Mouse (Mus musculus) liver, postnatal 0 days (tissue): ENCODE data around the gene Tdrd12. TPM values are rescaled to one million over a fixed set of nuclear protein-coding genes. Genes with fewer than 3 reads are reported as not detected.

Experiments
- ATAC-seq: fragments of 200-750 bp; cut with Nextera tagmentation; 2 replicates; pipeline ENCODE4 v1.8.0; 2017; ENCODE audit warnings: mild to moderate bottlenecking, moderate library complexity
- DNase-seq: peaks from one replicate; pipeline ENCODE4 v3.0.0-alpha.2; 2016
- H3K27ac ChIP-seq: fragments of 300-500 bp; sonication (generic); 2 replicates; pipeline ENCODE4 v1.5.1; 2014; ENCODE audit warnings: antibody characterized with exemption, moderate library complexity, mild to moderate bottlenecking, low read depth
- H3K27me3 ChIP-seq: fragments of 300-500 bp; sonication (generic); 2 replicates; pipeline ENCODE4 v1.6.1; 2014; ENCODE audit warnings: low read length, control low read depth, mixed read lengths; ENCODE audit not compliant: insufficient read depth
- H3K36me3 ChIP-seq: fragments of 300-500 bp; sonication (generic); replicated peaks from 2 replicates; pipeline ENCODE4 v1.6.1; 2014; ENCODE audit warnings: mild to moderate bottlenecking, control low read depth, low read length, moderate library complexity, mixed read lengths; ENCODE audit not compliant: insufficient read depth
- H3K4me1 ChIP-seq: fragments of 300-500 bp; sonication (generic); 2 replicates; pipeline ENCODE4 v1.6.1; 2014; ENCODE audit warnings: antibody characterized with exemption, mild to moderate bottlenecking, control low read depth; ENCODE audit not compliant: insufficient read depth
- H3K4me2 ChIP-seq: fragments of 300-500 bp; sonication (generic); 2 replicates; pipeline ENCODE4 v1.6.1; 2014; ENCODE audit warnings: low read depth, mild to moderate bottlenecking, low read length, moderate library complexity, mixed read lengths
- H3K4me3 ChIP-seq: fragments of 300-500 bp; sonication (generic); 2 replicates; pipeline ENCODE4 v1.5.1; 2014; ENCODE audit warnings: low read depth, low read length
- H3K9ac ChIP-seq: fragments of 300-500 bp; sonication (generic); replicated peaks from 2 replicates; pipeline ENCODE4 v1.6.1; 2014; ENCODE audit warnings: mild to moderate bottlenecking, moderate library complexity
- H3K9me3 ChIP-seq: fragments of 300-500 bp; sonication (generic); 2 replicates; pipeline ENCODE4 v1.6.1; 2016; ENCODE audit warnings: mild to moderate bottlenecking, control low read depth, low read length, mixed read lengths
- CTCF ChIP-seq: sonication (generic); IDR thresholded peaks from 2 replicates; pipeline ENCODE4 v1.5.1; 2016; ENCODE audit warnings: antibody characterized with exemption, low read depth
- EP300 ChIP-seq: IDR thresholded peaks from 2 replicates; pipeline ENCODE4 v1.6.1; 2016; ENCODE audit warnings: antibody characterized with exemption, low read depth, mild to moderate bottlenecking
- WGBS: fragments of 180-500 bp; shearing (Covaris S2); extraction: QIAGEN DNeasy Blood & Tissue Kit; methylation state at CpG from one replicate; pipeline ENCODE4 v1.1.7; 2014; ENCODE audit not compliant: insufficient replicate concordance; 5-methylcytosine and 5-hydroxymethylcytosine counted together
- polyA plus RNA-seq: library from polyadenylated mRNA; unstranded; fragments of >200 nt; fragmentation: Nextera tagmentation; extraction: Ambion mirVana; gene quantifications from 2 replicates; pipeline ENCODE4 v1.2.1, GENCODE M21; 2015

Tdrd12 gene
- polyA plus RNA-seq, 1 experiment from 2014 or later = 0.26 TPM

DNA sequence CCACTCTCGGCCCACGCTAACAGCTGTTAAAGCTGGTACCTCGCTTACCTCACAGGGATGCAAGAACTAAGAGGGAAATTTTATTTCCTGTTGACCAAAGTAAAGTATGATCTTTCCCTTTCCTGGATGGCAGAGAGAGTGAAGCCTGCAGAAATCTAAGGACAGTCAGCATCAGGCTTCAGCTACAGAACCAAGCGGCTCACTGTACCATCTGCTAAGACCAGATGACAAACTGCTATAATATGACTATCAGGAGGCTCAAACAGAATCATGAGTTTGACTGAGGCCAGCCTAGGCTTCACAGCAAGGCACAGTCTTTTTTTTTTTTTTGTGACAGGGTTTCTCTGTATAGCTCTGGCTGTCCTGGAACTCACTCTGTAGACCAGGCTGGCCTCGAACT is 72.5 kb downstream of the Tdrd12 start:
- H3K4me2 ChIP-seq = no peak overlapping the region
- H3K9ac ChIP-seq = no peak overlapping the region
- H3K4me3 ChIP-seq = no peak overlapping the region
- no peaks in the 10 kb centered on the region for H3K4me1 ChIP-seq
- ATAC-seq = no peak
- no peak overlapping the region for H3K27ac ChIP-seq
- WGBS = 88% methylated on average over 5 of the region's 5 CpGs
- no peaks in the 10 kb centered on the region for H3K36me3 ChIP-seq
- no peak for TF ChIP-seq CTCF
- no peak for TF ChIP-seq EP300
- no peaks in the 10 kb centered on the region for H3K27me3 ChIP-seq
- no peak for DNase-seq
- H3K9me3 ChIP-seq = no peaks in the 10 kb centered on the region

DNA sequence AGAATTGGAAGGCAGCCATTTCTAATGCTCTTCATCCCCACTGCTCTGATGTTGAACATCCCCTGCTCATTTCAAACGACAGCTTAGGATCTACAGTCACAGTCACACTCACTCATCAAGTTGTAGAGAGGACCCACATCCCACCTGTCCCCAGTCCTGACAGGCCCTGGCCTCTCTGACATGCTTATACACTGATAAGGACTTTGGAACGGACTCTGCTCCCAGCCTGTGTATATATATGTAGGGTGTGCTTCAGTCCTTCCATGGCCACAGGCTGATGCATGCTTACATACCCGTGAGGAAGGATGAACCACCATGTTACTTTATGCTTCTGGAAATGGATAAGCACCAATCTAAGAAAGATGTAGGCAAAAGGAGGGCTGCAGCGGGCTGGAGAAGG is 76.6 kb downstream of the Tdrd12 start:
- TF ChIP-seq EP300 (no peak), CTCF (no peak)
- ATAC-seq (no peak), DNase-seq (no peak)
- no peaks in the 10 kb centered on the region for H3K27me3 ChIP-seq
- H3K9ac ChIP-seq = no peak overlapping the region
- no peaks in the 10 kb centered on the region for H3K9me3 ChIP-seq
- 65% methylated on average over 4 of the region's 4 CpGs for WGBS
- no peak overlapping the region for H3K4me3 ChIP-seq
- H3K27ac ChIP-seq = no peak overlapping the region
- H3K36me3 ChIP-seq = no peaks in the 10 kb centered on the region
- H3K4me1 ChIP-seq = no peaks in the 10 kb centered on the region
- H3K4me2 ChIP-seq = no peak overlapping the region

DNA sequence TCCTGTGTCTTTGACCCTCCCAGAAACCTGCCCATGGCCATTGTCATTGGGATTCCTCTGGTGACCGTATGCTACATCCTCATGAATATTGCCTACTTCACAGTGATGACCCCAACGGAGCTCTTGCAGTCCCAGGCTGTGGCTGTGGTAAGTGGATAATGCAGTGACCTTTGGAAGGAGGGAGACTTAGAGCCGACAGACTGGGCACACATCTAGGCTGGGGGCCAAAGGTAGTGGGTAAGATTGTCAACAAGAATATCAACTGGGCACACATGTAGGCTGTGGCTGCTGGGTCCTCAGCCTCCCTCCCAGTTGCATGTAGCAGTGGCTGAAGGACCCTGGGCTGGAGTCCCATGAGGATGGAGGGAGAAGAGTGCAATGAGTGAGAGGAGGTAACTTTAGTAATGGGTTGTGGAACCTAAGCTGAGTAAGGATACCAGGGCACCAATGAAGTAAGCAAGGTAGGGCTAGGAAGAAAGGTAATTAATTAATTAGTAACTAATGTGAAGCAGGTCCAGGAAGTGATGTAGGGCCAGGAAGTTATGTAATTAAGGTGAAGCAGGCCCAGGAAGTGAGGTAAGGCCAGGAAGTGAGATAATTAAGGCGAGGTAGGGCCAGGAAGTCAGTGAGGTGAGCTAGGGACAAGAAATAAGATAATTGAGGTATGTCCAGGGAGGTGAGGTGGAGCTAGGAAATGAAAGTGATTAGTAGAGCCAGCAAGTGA is 81.3 kb downstream of the Tdrd12 start:
- Histone ChIP-seq H3K27ac (no peak overlapping the region), H3K4me3 (no peak overlapping the region), H3K4me2 (no peak overlapping the region), H3K27me3 (no peaks in the 10 kb centered on the region), H3K9ac (no peak overlapping the region), H3K9me3 (no peaks in the 10 kb centered on the region), H3K36me3 (no peaks in the 10 kb centered on the region), H3K4me1 (no peaks in the 10 kb centered on the region)
- no peak for ATAC-seq
- TF ChIP-seq EP300 (no peak), CTCF (no peak)
- WGBS = 63% methylated on average over 4 of the region's 4 CpGs
- no peak for DNase-seq

DNA sequence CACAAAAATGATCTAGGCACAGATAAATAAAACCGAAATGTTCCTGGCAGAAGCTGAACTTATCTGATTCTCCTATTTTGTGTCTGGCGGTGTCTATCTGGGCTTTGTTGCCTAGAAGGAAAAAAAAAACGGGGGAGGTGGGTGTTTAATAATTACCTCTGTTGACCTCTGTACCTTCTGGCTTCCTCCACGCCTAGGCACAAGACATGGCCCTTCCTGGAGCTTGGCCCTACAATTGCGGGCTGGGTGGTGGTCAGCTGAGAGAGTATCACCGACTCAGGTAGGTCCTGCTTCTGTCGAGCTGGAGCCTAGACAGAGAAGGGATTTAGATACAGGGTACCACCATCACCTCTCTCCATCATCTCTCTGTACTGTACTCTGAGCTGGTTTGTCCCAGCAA is 88.7 kb downstream of the Tdrd12 start:
- DNase-seq = no peak
- no peak for ATAC-seq
- 51% methylated on average over 7 of the region's 7 CpGs for WGBS
- TF ChIP-seq CTCF (no peak), EP300 (no peak)
- Histone ChIP-seq H3K4me1 (peaks cover 7% of the 10 kb centered on the region; the same call in 1 of the 2 replicates), H3K27ac (no peak overlapping the region), H3K9me3 (no peaks in the 10 kb centered on the region), H3K9ac (no peak overlapping the region), H3K4me2 (no peak overlapping the region), H3K36me3 (no peaks in the 10 kb centered on the region), H3K27me3 (no peaks in the 10 kb centered on the region), H3K4me3 (no peak overlapping the region)

DNA sequence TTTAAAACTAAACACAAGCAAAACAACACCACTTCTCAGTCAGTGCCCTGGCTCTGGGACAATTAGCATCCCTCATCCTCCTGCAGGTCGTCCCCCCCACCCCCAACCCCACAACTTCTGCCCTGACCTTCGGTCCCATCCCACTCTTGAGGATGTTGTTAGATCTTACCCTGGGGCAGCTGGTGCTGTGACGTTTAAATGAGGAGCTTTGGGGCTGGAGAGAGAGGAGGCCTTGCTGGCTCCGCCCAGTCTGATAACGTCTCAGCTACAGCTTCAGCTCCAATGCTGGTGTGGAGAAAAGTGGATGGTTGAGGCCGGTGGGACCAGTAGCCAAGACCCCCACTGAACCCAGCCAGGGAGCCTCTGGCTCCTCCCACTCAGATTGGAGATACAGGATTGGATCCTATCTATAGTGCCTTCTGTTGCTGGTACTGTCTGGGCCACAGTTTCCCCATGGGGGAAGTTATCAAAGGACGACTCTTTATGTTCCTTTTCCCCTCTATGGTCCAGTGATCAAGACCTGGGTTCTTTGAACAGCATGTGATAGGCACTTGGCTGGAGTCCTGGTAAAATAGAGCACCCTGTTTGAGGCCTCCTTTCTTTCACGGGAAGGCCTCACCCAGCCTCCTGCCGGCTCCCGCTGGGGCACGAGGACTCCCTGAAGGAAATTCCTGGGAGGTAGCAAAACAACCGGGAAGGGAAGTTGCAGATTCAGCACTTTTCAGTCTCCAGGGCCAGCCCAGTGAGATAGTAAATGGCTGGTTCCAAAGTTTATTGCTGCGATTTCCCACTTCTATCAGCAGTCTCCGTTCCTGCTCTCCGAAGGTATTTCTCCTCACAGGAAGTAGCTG is 89.3 kb downstream of the Tdrd12 start, which contains the start of gene Slc7a9:
Gene Slc7a9, plus strand, starts transcription at position 801 of the 851 bp plus-strand sequence.
- ATAC-seq = no peak; the same call in 1 of the 2 replicates
- WGBS = 22% methylated on average over 15 of the region's 15 CpGs
- no peak within 1 kb of the TSS for H3K4me3 ChIP-seq

DNA sequence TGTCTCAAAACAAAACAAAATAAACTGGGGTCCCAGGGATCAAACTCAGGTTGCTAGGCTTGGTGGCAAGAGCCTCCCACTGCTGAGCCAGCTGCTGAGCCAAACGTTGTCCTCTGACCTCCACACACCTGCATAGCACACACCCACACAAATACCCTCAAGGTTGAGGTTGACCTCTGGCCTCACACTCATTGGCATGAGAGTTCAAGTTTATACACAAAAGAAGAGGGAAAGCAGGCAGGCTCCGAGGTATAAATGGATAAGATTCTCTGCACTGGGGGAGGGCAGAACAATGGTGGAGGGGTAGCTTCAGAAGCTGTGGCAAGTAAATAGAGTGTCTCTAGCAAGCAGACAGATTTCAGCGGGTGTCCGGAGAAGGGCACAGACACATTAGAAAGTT is 90.0 kb downstream of the Tdrd12 start:
- Histone ChIP-seq H3K4me2 (no peak overlapping the region), H3K27me3 (no peaks in the 10 kb centered on the region), H3K4me3 (no peak overlapping the region), H3K27ac (no peak overlapping the region), H3K9ac (no peak overlapping the region), H3K4me1 (peaks cover 7% of the 10 kb centered on the region; the same call in 1 of the 2 replicates), H3K36me3 (no peaks in the 10 kb centered on the region), H3K9me3 (no peaks in the 10 kb centered on the region)
- no peak for ATAC-seq
- TF ChIP-seq CTCF (no peak), EP300 (no peak)
- 43% methylated on average over 4 of the region's 4 CpGs for WGBS
- no peak for DNase-seq

More for the DNA sequence above, 89.3 kb downstream of the Tdrd12 start, which contains the start of gene Slc7a9:
- H3K27ac ChIP-seq = no peak within 1 kb of the TSS
- H3K9me3 ChIP-seq = no peaks in the 10 kb centered on the region
- no peak for TF ChIP-seq EP300
- TF ChIP-seq CTCF = no peak
- DNase-seq = no peak
- H3K4me2 ChIP-seq = no peak within 1 kb of the TSS
- H3K4me1 ChIP-seq = peaks cover 7% of the 10 kb centered on the region; the same call in 1 of the 2 replicates
- H3K27me3 ChIP-seq = no peaks in the 10 kb centered on the region
- no peak within 1 kb of the TSS for H3K9ac ChIP-seq
- no peaks in the 10 kb centered on the region for H3K36me3 ChIP-seq
